Mouse (Mus musculus) kidney, embryonic 14.5 days (tissue): Measurements from ENCODE around the gene Mrvi1. TPM values are rescaled to one million over a fixed set of nuclear protein-coding genes. Genes with fewer than 3 reads are reported as not detected.

ENCODE experiments used
- ATAC-seq: fragments of 200-750 bp; cut with Nextera tagmentation; 2 replicates; pipeline ENCODE4 v1.8.0; 2017; ENCODE audit warnings: moderate number of reproducible peaks, mild to moderate bottlenecking, moderate TSS enrichment, moderate library complexity; ENCODE audit not compliant: low FRiP score, low TSS enrichment
- H3K27ac ChIP-seq: fragments of 300-500 bp; sonication (generic); 2 replicates; pipeline ENCODE4 v1.5.1; 2014; ENCODE audit warnings: low read depth, mild to moderate bottlenecking, low read length, moderate library complexity, mixed read lengths
- H3K27me3 ChIP-seq: fragments of 300-500 bp; sonication (generic); 2 replicates; pipeline ENCODE4 v1.6.1; 2014; ENCODE audit warnings: mild to moderate bottlenecking, low read length; ENCODE audit not compliant: control insufficient read depth, insufficient read depth
- H3K36me3 ChIP-seq: fragments of 300-500 bp; sonication (generic); 2 replicates; pipeline ENCODE4 v1.6.1; 2014; ENCODE audit warnings: low read length, mixed read lengths; ENCODE audit not compliant: control insufficient read depth, insufficient read depth
- H3K4me1 ChIP-seq: fragments of 300-500 bp; sonication (generic); 2 replicates; pipeline ENCODE4 v1.6.1; 2014; ENCODE audit warnings: low read length, mixed read lengths; ENCODE audit not compliant: control insufficient read depth, insufficient read depth
- H3K4me2 ChIP-seq: fragments of 300-500 bp; sonication (generic); replicated peaks from 2 replicates; pipeline ENCODE4 v1.6.1; 2014; ENCODE audit warnings: low read depth, mild to moderate bottlenecking, low read length
- H3K4me3 ChIP-seq: fragments of 300-500 bp; sonication (generic); 2 replicates; pipeline ENCODE4 v1.5.1; 2014; ENCODE audit warnings: mild to moderate bottlenecking, low read length
- H3K9ac ChIP-seq: fragments of 300-500 bp; sonication (generic); 2 replicates; pipeline ENCODE4 v1.6.1; 2014; ENCODE audit warnings: low read depth, mild to moderate bottlenecking, low read length, moderate library complexity
- H3K9me3 ChIP-seq: fragments of 300-500 bp; sonication (generic); 2 replicates; pipeline ENCODE4 v1.6.1; 2016; ENCODE audit warnings: low read length; ENCODE audit not compliant: control insufficient read depth
- WGBS: fragments of 180-500 bp; shearing (Covaris S2); extraction: QIAGEN DNeasy Blood & Tissue Kit; methylation state at CpG from one replicate; pipeline ENCODE4 v1.1.7; 2014; 5-methylcytosine and 5-hydroxymethylcytosine counted together
- polyA plus RNA-seq: library from polyadenylated mRNA; unstranded; fragments of >200 nt; fragmentation: Nextera tagmentation; extraction: Ambion mirVana; gene quantifications from 2 replicates; pipeline ENCODE4 v1.2.1, GENCODE M21; 2014

Gene Mrvi1
- polyA plus RNA-seq, 1 experiment from 2014 or later: 15.1 TPM

- WGBS: 67% methylated on average over 10 of the region's 10 CpGs
- H3K9ac ChIP-seq: no peak overlapping the region
- no peak overlapping the region for H3K4me2 ChIP-seq
- no peaks in the 10 kb centered on the region for H3K4me1 ChIP-seq
- H3K9me3 ChIP-seq: no peaks in the 10 kb centered on the region
- H3K27me3 ChIP-seq: no peaks in the 10 kb centered on the region
- no peak for ATAC-seq
- no peak overlapping the region for H3K4me3 ChIP-seq
- H3K36me3 ChIP-seq: no peaks in the 10 kb centered on the region
- no peak overlapping the region for H3K27ac ChIP-seq
Measured at GRCm38 (mm10) chr7:110893943-110894610, 88.2 kb downstream of the Mrvi1 start.

- Histone ChIP-seq H3K4me2 (no peak overlapping the region), H3K4me3 (no peak overlapping the region), H3K4me1 (no peaks in the 10 kb centered on the region), H3K9me3 (no peaks in the 10 kb centered on the region), H3K9ac (no peak overlapping the region), H3K27me3 (no peaks in the 10 kb centered on the region), H3K27ac (no peak overlapping the region), H3K36me3 (no peaks in the 10 kb centered on the region)
- WGBS: 82% methylated on average over 9 of the region's 9 CpGs
- no peak for ATAC-seq
Measured at GRCm38 (mm10) chr7:110891501-110891986, 90.7 kb downstream of the Mrvi1 start.

GRCm38 (mm10) chr7:110881746-110882333, 100.4 kb downstream of the Mrvi1 start:
- no peaks in the 10 kb centered on the region for H3K27me3 ChIP-seq
- no peak for ATAC-seq
- no peak overlapping the region for H3K27ac ChIP-seq
- no peaks in the 10 kb centered on the region for H3K9me3 ChIP-seq
- H3K36me3 ChIP-seq: no peaks in the 10 kb centered on the region
- H3K4me2 ChIP-seq: no peak overlapping the region
- no peak overlapping the region for H3K4me3 ChIP-seq
- no peak overlapping the region for H3K9ac ChIP-seq
- 65% methylated on average over 2 of the region's 2 CpGs for WGBS
- H3K4me1 ChIP-seq: no peaks in the 10 kb centered on the region

GRCm38 (mm10) chr7:110878028-110878427, 104.2 kb downstream of the Mrvi1 start:
- H3K27ac ChIP-seq: no peak overlapping the region
- peaks cover 10% of the 10 kb centered on the region for H3K36me3 ChIP-seq
- H3K9me3 ChIP-seq: no peaks in the 10 kb centered on the region
- no peak for ATAC-seq
- H3K4me1 ChIP-seq: no peaks in the 10 kb centered on the region
- no peak overlapping the region for H3K4me3 ChIP-seq
- WGBS: 85% methylated on average over 4 of the region's 4 CpGs
- no peak overlapping the region for H3K9ac ChIP-seq
- H3K4me2 ChIP-seq: no peak overlapping the region
- no peaks in the 10 kb centered on the region for H3K27me3 ChIP-seq

GRCm38 (mm10) chr7:110876965-110877364, 105.3 kb downstream of the Mrvi1 start:
- H3K4me2 ChIP-seq: no peak overlapping the region
- peaks cover 10% of the 10 kb centered on the region for H3K36me3 ChIP-seq
- ATAC-seq: no peak
- H3K9me3 ChIP-seq: no peaks in the 10 kb centered on the region
- H3K27me3 ChIP-seq: no peaks in the 10 kb centered on the region
- peak overlapping the region; percentile 62; the same call in 1 of the 2 replicates for H3K27ac ChIP-seq
- 72% methylated on average over 4 of the region's 4 CpGs for WGBS
- no peak overlapping the region for H3K9ac ChIP-seq
- H3K4me3 ChIP-seq: no peak overlapping the region
- H3K4me1 ChIP-seq: no peaks in the 10 kb centered on the region

- no peaks in the 10 kb centered on the region for H3K9me3 ChIP-seq
- H3K4me3 ChIP-seq: no peak overlapping the region
- H3K27me3 ChIP-seq: no peaks in the 10 kb centered on the region
- no peak for ATAC-seq
- H3K36me3 ChIP-seq: peaks cover 5% of the 10 kb centered on the region; the same call in 1 of the 2 replicates
- H3K4me2 ChIP-seq: no peak overlapping the region
- no peak overlapping the region for H3K9ac ChIP-seq
- H3K4me1 ChIP-seq: peaks cover 8% of the 10 kb centered on the region; the same call in 1 of the 2 replicates
- no peak overlapping the region for H3K27ac ChIP-seq
- WGBS: 68% methylated on average over 5 of the region's 5 CpGs
Measured at GRCm38 (mm10) chr7:110868807-110869206, 113.5 kb downstream of the Mrvi1 start.

GRCm38 (mm10) chr7:110867116-110867515, 115.1 kb downstream of the Mrvi1 start:
- Histone ChIP-seq H3K27me3 (no peaks in the 10 kb centered on the region), H3K4me2 (no peak overlapping the region), H3K36me3 (peaks cover 5% of the 10 kb centered on the region; the same call in 1 of the 2 replicates), H3K27ac (no peak overlapping the region), H3K4me1 (peaks cover 12% of the 10 kb centered on the region; the same call in 1 of the 2 replicates), H3K9ac (no peak overlapping the region), H3K4me3 (no peak overlapping the region), H3K9me3 (no peaks in the 10 kb centered on the region)
- WGBS: 80% methylated on average over 6 of the region's 6 CpGs
- no peak for ATAC-seq

GRCm38 (mm10) chr7:110866021-110866420, 116.2 kb downstream of the Mrvi1 start:
- Histone ChIP-seq H3K4me1 (peaks cover 12% of the 10 kb centered on the region; the same call in 1 of the 2 replicates), H3K4me3 (no peak overlapping the region), H3K27ac (no peak overlapping the region), H3K9ac (no peak overlapping the region), H3K36me3 (no peaks in the 10 kb centered on the region; the same call in 1 of the 2 replicates), H3K9me3 (no peaks in the 10 kb centered on the region), H3K27me3 (no peaks in the 10 kb centered on the region), H3K4me2 (no peak overlapping the region)
- no peak for ATAC-seq
- WGBS: 91% methylated on average over 3 of the region's 3 CpGs

GRCm38 (mm10) chr7:110865570-110865969, 116.7 kb downstream of the Mrvi1 start:
- no peak overlapping the region for H3K9ac ChIP-seq
- no peak overlapping the region for H3K4me2 ChIP-seq
- H3K27me3 ChIP-seq: no peaks in the 10 kb centered on the region
- no peaks in the 10 kb centered on the region; the same call in 1 of the 2 replicates for H3K36me3 ChIP-seq
- WGBS: 65% methylated on average over 6 of the region's 6 CpGs
- H3K4me1 ChIP-seq: peaks cover 12% of the 10 kb centered on the region; the same call in 1 of the 2 replicates
- H3K4me3 ChIP-seq: no peak overlapping the region
- ATAC-seq: no peak
- no peaks in the 10 kb centered on the region for H3K9me3 ChIP-seq
- H3K27ac ChIP-seq: no peak overlapping the region
